Mouse (Mus musculus) left cerebral cortex, adult 9 months (tissue): ENCODE results near the gene Hcn1.
A peak's percentile ranks its signal among the peaks of the same experiment; 100 is the strongest.

Experiments used
- DNase-seq, 2 experiments: peaks; one replicate each; pipeline ENCODE4 v3.0.0; 2022; ENCODE audit warnings: low spot score in 2 of 2

Gene Hcn1

DNA sequence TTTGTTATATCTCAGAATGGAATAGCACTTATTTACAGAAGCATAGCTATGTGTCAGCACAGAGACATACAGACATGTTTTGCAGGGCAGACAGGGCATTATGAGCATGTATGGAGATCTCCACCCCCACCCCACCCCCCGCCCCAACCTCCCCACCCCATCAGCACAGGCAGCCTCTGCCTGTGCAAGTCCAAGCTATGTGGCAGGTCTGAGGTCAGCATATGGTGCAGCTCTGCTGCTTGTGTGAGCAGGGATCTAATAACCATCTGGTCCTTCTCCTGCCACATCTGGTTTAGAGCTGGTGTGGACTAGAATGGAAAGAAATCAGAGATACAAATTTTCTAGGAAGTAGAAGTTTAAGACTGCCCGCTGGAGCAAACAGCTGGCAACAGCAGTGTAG lies 424.4 kb downstream of the Hcn1 start:
- DNase-seq = no peak

DNA sequence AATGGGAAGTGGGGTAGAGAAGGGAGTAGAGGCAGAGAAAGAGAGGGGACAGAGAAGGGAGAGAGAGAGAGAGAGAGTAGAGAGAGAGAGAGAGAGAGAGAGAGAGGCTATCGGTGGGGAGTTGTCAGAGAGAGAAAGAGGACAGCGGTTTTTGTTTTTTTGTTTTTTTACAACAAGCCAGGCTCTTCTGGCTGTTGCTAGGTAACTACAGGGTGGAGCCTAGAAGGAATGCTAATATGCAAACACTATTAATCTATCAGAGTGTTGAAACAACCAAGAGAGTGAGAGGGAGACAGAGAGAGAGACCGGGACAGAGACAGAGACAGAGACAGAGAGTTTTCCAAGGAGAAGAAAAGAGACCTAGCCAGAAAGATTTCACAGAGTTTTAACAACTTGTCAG lies 425.7 kb downstream of the Hcn1 start:
- DNase-seq = no peak

DNA sequence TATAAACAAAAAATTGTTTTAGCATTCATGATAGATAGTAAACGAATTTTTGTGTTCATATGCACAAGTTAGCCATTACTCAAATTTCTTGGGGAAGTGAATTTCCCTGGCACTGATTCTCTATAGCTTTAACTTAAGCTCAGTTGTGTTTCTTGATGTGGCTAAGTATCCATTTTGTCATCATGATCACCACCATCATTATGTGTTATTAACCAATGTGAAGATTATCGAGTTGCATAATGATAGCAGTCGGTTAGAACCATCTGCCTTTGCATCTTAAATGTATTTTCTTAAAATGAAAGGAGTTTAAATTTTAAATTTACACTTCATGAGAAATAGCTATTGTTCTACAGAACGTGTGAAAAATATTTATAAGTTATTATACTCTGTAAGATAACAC lies 426.5 kb downstream of the Hcn1 start:
- DNase-seq = no peak

DNA sequence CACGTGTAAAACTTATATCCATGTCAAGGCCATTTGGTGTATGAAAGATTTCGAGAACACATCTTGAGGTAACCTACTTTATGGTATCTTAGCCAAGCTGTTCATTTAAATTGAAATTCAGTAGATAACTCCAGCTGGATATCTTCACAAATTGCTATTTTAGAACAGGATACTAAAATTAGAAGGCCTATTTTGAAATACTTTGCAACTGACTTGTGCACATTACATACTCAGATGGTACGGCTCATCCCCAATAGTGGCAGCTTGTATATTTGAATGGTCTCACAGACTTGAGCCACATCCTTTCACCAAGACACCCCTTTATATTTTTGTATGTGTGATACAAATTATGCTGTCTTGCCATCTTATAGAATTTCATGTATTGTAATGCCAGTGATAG lies 427.5 kb downstream of the Hcn1 start:
- DNase-seq = peak in 1 of 2 experiments; percentile 32

DNA sequence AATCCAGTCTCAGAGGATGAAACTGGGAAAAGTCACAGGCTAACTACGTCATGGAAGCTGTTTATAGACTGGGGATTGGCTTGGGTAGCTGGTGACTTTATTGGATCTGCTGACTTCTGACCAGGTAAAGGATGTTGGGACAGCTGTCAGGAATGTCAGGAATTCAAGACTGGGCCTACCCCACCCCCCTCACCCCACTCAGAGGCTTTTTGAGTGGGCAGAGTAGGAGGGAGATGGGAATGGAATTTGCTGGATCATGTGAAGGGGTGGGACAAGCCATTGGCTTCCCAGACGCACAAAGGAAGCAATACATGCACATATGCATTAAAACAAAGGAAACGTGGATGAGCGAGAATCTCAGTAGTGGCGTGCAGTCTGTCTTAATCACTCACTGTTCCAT lies 433.5 kb downstream of the Hcn1 start:
- DNase-seq = no peak
